Mouse (Mus musculus): ENCODE measurements around the gene Dctpp1.
A peak's percentile ranks its signal among the peaks of the same experiment; 100 is the strongest.
"Not testable (repeated sequence)": the region's sequence is repeated elsewhere in the genome, so short reads cannot be mapped to it uniquely, and the experiment has no call there.

The Dctpp1 gene

DNA sequence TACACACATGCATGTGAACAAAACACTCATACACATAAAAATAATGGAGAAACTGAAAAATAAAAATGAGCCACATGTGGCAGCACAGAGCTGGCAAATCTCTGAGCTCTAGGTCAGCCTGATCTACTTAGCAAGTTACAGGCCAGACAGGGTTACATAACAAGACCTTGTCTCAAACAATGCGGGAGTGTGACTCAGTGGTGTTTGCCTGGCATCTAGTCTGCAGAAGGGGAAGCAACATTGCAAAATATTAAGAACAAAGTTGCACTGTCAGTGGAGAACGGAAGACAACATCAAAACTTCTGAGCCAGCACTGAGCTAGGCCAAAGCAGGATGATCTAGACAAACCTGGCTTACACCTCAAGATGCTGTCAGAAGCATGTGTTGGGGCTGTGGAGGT lies 9.7 kb upstream of the Dctpp1 start:
- no peak for DNase-seq (ENCODE audit: low spot score in 2 of 2)

DNA sequence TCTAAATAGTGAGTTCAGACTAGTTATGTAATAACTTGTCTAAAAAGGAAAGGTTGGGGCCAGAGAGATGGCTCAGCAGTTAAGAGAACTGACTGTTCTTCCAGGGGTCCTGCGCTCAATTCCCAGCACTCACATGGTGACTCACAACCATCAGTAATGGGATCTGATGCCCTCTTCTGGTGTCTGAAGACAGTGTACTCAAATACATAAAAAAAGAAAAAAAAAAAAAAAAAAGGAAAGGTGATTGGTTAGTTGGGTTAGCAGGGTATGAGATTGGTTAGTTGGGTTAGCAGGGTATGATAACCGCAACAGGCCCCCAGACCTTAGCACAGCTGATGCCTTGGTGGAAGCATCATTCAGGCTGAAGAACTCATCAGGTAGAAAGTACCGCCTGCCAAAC lies 3.0 kb upstream of the Dctpp1 start:
- DNase-seq (ENCODE audit: low spot score in 2 of 2) = no peak

DNA sequence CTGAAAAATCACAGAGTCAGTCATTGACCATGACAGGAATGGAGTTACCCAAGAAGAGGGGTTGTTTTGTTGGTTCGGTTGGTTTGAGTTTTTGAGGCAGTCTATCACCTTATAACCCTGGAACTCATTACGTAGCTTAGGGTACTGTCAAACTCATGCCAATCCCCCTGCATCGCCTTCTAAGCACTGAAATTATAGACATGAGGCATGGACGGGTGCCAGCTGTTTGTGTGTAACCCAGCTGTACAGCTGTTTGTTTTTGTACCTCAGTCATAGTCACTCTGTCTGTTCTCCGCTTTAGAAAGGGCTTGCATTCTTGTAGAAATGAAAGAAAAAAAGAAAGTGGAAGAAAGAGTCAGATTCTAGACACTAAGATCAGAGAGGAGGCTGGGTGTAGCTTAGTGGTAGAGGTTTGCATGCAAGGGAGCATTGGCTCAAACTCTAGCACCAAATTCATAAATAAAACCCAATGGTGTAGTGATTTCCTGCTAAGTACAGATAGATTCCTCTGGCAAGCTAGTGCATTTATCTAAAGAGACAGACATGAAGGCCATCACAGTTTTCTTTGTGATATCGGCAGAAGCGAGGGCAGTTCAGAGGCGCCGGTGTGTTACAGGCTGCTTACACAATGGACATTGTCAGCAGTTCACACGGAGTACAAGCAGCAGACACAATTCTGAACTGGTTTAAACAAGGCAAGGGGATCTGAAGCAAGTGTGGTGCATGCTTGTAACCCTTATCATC lies 1.9 kb upstream of the Dctpp1 start:
- DNase-seq (ENCODE audit: low spot score in 2 of 2) = no peak

DNA sequence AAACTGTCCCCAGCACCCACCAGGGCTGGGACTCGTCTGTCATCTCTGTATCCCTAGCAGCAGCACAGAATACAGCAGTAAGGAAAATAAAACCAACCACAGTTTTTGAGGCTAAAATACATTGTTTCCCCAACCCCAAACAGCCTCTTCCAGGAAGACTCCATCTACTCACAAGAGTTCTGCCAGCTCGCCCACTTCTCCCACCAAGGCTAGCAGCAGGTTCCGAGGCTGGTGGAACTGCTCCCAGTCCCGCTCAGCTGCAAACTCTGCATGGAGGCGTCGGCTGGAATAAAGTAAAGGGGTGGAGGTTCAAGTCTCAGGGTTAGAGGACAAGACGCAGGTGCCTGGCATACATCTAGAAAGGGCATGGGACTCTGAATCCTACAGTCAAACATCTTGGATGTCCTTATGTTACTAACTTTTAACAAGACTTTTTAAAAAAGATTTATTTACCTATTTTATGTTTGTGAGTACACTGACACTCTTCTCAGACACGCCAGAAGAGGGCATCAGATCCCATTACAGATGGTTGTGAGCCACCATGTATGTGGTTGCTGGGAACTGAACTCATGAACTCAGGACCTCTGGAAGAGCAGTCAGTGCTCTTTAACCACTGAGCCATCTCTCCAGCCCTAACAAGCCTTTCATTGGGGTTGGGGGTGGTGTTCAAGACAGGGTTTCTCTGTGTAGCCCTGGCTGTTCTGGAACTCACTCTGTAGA lies 1.2 kb downstream of the Dctpp1 start:
- no peak for DNase-seq (ENCODE audit: low spot score in 2 of 2)

DNA sequence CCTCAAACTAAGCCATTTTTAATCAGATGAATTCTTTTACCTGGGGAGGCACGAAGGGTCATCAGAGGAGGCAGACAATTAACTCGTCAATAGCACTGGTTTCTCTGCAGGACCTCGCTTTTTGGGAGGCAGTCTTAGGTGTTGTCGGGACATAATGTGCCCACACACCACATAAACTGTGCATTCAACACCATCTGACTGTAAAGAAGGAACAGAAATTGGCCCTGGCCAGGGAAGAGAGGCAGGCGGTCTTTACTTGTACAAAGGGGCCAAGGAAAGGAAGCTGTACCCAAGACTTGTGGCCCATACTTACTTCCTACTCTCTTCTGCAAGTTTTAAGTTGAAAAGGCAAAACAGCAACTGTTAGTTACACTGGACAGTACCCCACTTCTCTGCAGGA lies 4.0 kb downstream of the Dctpp1 start:
- DNase-seq (ENCODE audit: low spot score in 2 of 2) = no peak

DNA sequence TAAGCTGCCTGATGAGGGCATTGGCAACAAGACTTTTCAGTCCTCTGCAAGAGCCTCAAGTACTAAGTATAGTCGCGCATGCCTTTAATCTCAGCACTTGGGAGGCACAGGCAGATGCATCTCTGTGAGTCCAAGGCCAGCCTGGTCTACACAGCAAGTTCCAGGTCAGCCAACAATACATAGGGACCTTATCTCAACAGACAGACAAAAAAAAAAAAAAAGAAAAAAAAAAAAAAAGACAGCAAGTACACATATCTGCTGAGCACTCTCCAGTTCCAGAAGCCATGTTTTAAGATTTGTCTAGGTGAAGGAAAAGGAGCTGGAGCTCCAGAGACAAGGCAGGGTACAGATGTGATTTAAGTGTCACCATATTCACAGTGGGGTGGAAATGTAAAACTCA lies 4.5 kb downstream of the Dctpp1 start:
- DNase-seq (ENCODE audit: low spot score in 2 of 2) = no peak

DNA sequence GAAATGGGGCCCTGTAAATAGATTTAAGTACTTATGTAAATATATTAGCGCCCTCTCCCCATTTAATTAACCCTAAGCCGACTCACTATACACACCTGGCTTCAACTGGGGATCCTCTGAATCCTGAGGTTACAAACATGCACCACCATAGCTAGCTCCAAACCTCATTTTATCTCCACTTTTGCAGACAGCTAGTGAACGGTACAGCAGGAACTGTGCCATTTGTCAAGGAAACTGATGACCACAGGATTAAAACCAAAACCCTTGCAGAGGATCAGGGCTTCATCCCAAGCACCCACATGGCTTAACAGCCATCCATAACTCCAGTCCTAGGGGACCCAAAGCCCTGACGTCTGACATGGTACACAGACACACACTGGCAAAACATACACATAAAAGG lies 5.5 kb downstream of the Dctpp1 start:
- no peak for DNase-seq (ENCODE audit: low spot score in 2 of 2)

DNA sequence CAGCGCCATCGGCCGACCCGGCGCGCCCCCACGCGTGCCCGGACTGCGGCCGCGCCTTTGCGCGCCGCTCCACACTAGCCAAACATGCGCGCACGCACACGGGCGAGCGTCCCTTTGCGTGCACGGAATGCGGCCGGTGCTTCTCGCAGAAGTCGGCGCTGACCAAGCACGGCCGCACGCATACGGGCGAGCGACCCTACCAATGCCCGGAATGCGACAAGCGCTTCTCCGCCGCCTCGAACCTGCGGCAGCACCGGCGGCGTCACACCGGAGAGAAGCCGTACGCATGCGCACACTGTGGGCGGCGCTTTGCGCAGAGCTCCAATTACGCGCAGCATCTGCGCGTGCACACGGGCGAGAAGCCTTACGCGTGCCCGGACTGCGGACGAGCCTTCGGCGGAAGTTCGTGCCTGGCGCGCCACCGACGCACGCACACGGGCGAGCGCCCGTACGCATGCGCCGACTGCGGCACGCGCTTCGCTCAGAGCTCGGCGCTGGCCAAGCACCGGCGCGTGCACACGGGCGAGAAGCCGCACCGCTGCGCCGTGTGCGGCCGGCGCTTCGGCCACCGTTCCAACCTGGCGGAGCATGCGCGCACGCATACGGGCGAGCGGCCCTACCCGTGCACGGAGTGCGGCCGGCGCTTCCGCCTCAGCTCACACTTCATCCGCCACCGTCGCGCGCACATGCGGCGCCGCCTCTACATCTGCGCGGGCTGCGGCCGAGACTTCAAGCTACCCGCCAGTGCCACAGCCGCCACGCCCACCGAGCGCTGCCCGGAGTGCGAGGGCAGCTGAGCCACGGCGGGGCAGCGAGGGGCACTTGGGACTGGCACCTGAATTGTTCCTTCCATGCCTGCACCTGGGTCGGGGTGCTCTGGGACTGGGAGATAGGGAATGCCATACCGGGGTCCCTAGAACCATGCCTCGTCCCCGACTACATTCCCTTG lies 6.4 kb downstream of the Dctpp1 start:
- DNase-seq (ENCODE audit: low spot score in 2 of 2) = peak; percentile 95 to 96

DNA sequence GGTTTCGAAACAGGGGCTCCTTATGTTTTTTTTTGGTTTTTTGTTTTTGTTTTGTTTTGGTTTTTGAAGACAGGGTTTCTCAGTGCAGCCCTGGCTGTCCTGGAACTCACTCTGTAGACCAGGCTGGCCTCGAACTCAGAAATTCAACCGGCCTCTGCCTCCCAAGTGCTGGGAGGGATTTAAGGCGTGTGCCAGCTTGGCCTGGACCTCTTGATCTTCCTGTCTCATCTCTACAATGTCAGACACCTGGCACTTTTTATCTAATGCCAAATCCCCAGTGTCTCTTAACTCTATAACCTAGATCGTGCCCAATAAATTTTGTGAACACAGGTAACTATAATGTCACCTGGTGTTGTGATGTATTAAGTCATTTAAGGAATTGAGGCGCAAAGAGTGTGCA lies 7.2 kb downstream of the Dctpp1 start:
- DNase-seq (ENCODE audit: low spot score in 2 of 2) = no peak

DNA sequence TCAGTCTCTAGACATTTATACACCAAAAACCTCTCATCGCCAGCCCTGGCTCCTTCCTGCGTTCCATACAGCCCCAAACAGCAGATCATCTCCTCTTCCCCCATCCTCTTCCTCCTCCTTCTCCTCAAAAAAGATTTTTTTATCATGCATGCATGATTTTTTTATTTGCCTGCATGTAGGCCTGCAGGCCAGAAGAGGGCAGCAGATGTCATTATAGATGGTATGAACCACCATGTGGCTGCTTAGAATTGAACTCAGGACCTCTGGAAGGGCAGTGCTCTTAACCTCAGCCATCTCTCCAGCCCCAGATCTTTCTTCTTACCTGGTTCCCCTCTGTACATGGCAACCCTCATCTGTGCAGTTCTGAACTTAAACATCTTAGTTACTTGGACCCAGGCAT lies 8.1 kb downstream of the Dctpp1 start:
- peak in 1 of 2 experiments; percentile 50 for DNase-seq (ENCODE audit: low spot score in 2 of 2)

DNA sequence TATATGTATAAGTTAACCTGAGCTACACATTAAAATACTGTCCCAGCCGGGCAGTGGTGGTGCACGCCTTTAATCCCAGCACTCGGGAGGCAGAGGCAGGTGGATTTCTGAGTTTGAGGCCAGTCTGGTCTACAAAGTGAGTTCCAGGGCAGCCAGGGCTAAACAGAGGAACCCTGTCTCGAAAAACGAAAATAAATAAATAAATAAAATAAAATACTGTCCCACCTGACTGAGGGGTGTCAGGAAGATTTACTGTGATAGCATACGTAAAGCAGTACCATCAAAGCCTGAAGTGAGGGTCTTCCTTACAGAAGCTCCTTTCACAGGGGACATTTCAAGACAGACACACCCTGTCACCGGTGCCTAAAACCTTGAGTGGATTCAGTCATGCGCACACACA lies 10.0 kb downstream of the Dctpp1 start:
- DNase-seq (ENCODE audit: low spot score in 2 of 2) = not testable (repeated sequence)

DNA sequence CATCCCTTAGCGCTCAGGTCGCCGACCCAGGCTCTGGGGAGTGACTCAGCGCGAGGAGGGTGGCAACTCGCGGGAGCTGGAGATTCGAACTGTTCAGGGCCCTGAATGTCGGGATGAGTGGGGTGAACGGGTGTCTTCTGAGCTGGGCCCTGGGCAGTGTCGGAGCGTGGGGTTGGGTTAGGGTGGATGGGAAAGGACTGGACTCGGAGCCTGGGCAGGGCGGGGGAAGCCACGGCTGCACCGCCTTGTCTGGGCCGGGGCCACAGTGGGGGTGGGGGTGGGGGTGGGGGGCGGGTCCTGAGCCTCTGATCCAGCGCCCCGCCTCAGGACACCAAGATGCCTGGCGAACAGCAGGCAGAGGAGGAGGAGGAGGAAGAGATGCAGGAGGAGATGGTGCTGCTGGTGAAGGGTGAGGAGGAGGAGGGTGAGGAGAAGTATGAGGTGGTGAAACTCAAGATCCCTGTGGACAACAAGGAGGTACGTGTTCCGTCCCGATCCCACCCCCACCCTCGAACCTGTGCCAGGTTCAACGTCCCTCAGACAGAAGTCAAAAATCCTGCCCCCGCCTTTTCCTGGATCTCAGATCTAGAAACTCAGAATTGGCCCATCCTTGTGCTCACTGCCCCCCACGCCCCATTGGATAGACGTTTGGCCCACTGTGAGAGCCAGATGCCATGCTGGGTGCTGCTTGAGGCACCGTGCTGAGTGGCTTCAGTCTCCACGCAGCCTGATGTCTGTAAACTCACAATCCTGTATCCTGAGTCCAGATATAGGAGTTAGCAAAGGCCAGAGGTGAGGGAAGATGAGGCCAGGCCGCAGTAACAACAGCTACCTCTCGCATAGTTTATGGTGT lies 15.6 kb downstream of the Dctpp1 start:
- DNase-seq (ENCODE audit: low spot score in 2 of 2) = no peak

DNA sequence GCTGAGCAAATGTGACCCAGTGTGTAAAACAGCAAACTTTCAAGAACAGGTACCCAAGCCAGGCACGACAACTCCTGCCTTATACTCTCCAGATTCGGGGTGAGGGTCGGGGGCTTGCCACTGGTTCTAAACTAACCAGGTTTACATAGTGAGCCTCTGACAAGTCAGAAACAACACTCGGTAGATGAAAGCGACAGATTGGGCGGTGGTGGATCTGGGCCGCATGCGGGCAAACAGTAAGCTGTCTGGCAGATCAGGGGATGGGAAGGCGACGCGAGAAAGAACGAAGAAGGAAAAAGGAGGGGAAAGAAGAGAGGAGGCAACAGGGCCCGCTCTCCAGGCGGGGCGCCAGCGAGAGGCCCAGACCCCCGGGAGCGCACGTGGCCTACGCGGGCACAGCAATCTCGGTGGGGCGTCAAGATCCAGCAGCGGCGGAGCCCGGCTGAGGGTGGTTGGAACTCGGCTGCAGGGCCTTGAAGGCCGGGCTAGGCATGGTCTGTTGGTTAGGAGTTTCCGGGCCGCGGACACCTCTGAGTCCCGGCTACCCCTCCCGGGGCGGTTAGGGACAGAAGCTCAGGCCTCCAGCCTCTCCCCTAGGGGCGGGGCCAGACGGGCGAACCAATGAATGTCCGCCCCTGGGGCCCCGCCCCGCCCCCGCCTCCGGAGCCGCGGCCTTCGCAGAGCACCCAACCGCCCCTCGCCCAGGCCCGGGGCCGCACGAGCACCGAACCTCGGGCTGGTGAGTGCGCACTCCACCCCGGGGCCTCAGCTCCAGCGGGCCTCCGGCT lies 16.4 kb downstream of the Dctpp1 start, which contains the start of gene Zfp771:
TSS of gene Zfp771 (plus strand) at position 405 of the 788 bp plus-strand sequence.
- DNase-seq (ENCODE audit: low spot score in 2 of 2) = peak; percentile 95 to 96

DNA sequence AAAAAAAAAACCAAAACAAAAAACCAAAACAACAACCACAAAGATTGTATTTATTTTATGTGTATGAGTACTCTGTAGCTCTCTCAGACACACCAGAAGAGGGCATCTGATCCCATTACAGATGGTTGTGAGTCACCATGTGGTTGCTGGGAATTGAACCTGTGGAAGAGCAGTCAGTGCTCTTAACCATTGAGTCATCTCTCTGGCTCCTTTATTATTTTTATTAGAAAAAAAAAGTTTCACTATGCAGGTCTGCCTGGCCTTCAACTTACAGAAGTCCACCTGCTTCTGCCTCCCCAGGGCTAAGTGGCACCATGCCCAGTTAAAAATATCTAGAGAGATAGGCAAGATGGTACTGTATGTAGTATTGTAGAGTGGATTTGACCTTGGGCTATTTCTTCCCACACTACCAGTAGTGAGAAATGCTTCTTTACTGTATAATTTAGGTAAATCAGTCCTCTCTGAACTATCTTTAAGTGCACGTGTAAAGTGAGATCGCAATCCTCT lies 17.1 kb downstream of the Dctpp1 start:
- DNase-seq (ENCODE audit: low spot score in 2 of 2) = no peak

DNA sequence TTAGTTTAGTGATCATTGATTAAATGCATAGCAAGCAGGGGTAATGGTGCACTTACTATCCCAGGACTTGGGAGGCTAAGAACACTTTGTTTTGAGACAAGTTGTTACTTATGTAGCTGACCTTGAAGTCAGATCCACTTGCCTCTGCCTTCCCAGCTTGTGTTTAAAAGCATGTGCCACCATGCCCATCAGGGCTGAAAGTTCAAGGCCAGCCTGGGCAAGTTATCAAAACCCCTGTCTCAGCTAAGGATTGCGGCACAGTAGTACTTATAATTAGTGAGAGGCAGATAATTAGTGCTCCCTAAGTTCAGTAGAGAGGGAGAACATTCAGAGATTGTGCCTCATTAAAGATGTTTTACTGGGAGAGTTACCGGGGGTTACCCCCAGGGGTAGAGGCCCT lies 25.7 kb downstream of the Dctpp1 start:
- DNase-seq (ENCODE audit: low spot score in 2 of 2) = no peak

DNA sequence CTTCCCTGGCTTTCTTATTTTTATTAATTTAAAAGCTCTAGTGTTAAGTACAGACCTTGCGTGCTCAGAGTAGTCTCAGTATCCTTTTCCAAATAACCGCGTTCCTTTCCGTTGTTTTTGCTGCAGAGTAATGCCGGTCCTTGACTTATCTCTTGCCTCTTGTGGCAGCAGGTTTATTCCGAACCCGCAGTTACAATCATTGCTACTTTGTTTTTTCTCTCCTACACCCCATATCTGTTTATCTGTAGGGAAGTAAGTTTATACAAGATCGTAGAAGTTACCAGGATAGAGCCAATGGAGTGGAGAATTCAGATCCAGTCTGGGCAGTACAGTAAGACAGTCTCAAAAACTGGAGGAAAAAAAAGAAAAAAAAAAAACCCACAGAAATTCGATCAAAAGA lies 26.7 kb downstream of the Dctpp1 start:
- DNase-seq (ENCODE audit: low spot score in 2 of 2) = no peak

DNA sequence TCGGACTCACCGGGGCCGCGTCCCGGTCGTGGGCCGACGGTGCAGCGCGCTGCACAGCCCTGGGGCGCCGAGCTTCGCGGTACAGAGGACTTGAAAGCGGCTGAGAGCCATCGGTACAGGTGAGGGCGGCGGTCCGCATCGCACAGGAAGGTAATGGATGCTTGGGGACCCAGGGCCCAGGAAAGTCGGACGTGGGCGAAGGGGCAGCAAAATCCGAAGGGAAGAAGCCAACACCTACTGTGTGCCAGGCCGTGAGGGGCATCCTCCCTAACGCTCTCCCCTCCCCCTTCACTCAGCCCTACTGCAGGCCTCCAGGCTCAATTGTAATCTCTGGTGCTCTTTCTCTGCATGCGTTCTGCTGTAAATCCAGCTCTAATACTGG lies 27.1 kb downstream of the Dctpp1 start:
- DNase-seq (ENCODE audit: low spot score in 2 of 2) = no peak

DNA sequence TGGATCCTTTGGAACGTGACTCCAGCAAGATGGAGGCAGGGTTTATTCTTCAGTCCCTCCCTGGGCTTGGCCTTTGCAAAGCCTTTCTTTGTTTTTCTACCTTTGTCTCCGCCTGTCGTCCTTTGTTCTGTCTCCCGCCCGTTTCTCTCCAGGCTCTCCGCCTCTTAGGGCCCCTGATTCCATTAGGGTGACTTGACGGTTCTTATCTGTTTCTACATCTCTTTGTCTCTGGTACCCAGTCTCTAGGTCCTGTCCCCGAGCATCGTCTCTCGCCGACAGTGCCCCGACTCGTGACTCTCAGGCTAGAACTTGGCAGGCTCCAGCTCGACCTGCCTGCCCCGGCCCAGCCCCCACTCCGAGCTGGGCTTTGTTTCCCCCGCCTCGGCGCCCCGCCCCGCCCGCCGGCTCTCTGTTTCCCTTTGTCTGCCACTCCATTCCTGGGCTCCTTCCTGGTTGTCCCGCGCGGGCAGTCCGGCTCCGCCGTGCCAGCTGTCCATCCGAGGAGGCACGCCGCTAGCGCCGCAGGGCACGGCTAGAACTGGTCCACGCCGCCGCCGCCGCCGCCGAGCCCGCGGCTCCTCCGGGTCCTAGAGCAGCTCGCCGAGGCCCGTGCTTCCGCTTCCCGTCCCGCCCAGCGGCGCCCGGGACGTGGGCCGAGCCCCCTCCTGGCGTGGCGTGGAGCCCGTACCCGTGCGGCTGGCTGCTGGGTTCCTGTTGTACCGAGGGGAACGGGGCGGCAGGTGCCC lies 27.7 kb downstream of the Dctpp1 start, which contains the start of the genes Zfp553 and Sept1:
TSS of gene Zfp553 (plus strand) at position 440 of the 746 bp plus-strand sequence.
TSS of gene Sept1 (minus strand) at position 509 of the 746 bp plus-strand sequence.
- DNase-seq (ENCODE audit: low spot score in 2 of 2) = peak; percentile 81 to 82
